Mouse (Mus musculus): ENCODE measurements around the gene Prkar2b. TPM values are rescaled to one million over a fixed set of nuclear protein-coding genes. Genes with fewer than 3 reads are reported as not detected.

Prkar2b gene
- total and polyA plus RNA-seq, 3 experiments: 15.7 to 154 (median 34.1) TPM

DNA sequence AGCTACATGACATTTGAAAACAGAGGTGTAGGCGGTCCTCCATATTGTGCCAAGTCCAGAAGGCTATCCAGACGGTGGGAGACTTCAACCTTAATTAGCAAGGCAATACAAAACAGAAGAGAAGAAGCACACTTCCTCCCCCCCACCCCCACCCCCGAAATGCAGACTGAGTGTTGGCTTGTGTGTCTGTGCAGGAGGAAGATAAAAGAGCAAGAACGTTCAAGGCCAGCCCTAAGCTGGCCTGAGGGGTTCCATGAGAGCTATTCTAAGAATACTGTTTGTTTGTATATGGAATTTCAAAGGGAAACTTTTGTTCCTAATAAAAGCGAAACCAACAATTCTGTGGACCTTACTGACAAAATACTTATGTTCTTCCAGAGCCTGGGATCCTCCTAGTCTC lies 23.5 kb upstream of the Prkar2b start:
- peak overlapping the region; percentile 74 for H3K27ac ChIP-seq (ENCODE audit: control insufficient read depth, low read depth, low read length)

GRCm38 (mm10) chr12:32080692-32081091 lies 19.6 kb upstream of the Prkar2b start:
- no peak for TF ChIP-seq TCF12 (IDR thresholded peaks at IDR 0.05; ENCODE audit: low read depth, low read length)
- no peaks in the 10 kb centered on the region for H3K9me3 ChIP-seq (replicated peaks; ENCODE audit: insufficient read depth, low read length)
- no peaks in the 10 kb centered on the region for H3K27me3 ChIP-seq (ENCODE audit: control insufficient read depth in 1 of 2, insufficient read depth in 2 of 2, low read length in 2 of 2)
- H3K79me2 ChIP-seq (ENCODE audit: control insufficient read depth, insufficient read depth, low read length, poor library complexity): no peaks in the 10 kb centered on the region
- no peak overlapping the region for H3K27ac ChIP-seq (ENCODE audit: control insufficient read depth, low read depth, low read length)
- no peak for DNase-seq (ENCODE audit: low read depth, low spot score)
- H3K4me1 ChIP-seq (ENCODE audit: control insufficient read depth in 1 of 2, insufficient read depth in 2 of 2, low read length in 2 of 2): peaks cover 15 to 22% of the 10 kb centered on the region in 2 experiments
- no peak overlapping the region for H3K9ac ChIP-seq (ENCODE audit: control insufficient read depth, low read depth, low read length, poor library complexity, severe bottlenecking)
- H3K4me3 ChIP-seq (ENCODE audit: control insufficient read depth in 1 of 2, insufficient read depth in 1 of 2, low read depth in 2 of 2, low read length in 2 of 2): no peak overlapping the region
- peaks cover 0 to 25% of the 10 kb centered on the region in 2 experiments; a peak in 2 of 4 replicates for H3K36me3 ChIP-seq (ENCODE audit: control insufficient read depth in 1 of 2, insufficient read depth in 2 of 2, low read length in 2 of 2)

More for the DNA sequence above, 23.5 kb upstream of the Prkar2b start:
- no peaks in the 10 kb centered on the region for H3K27me3 ChIP-seq (ENCODE audit: control insufficient read depth in 1 of 2, insufficient read depth in 2 of 2, low read length in 2 of 2)
- H3K4me3 ChIP-seq (ENCODE audit: control insufficient read depth in 1 of 2, insufficient read depth in 1 of 2, low read depth in 2 of 2, low read length in 2 of 2): peak overlapping the region; percentile 41 to 66
- peak; percentile 62 for DNase-seq (ENCODE audit: low read depth, low spot score)
- no peaks in the 10 kb centered on the region for H3K9me3 ChIP-seq (replicated peaks; ENCODE audit: insufficient read depth, low read length)
- H3K4me1 ChIP-seq (ENCODE audit: control insufficient read depth in 1 of 2, insufficient read depth in 2 of 2, low read length in 2 of 2): peaks cover 33 to 34% of the 10 kb centered on the region in 2 experiments
- TF ChIP-seq ETS1 (IDR thresholded peaks at IDR 0.05; ENCODE audit: low read depth, low read length) (no peak), SMC3 (IDR thresholded peaks at IDR 0.05; ENCODE audit: low read depth, low read length) (no peak), RAD21 (IDR thresholded peaks at IDR 0.05; ENCODE audit: low read depth, low read length) (no peak), RCOR1 (IDR thresholded peaks at IDR 0.05; ENCODE audit: low read depth, low read length) (no peak), POLR2AphosphoS5 (IDR thresholded peaks at IDR 0.05; ENCODE audit: borderline replicate concordance, low read depth, low read length) (no peak), ZNF384 (IDR thresholded peaks at IDR 0.05; ENCODE audit: low read depth, low read length) (no peak), TCF12 (IDR thresholded peaks at IDR 0.05; ENCODE audit: low read depth, low read length) (peak; percentile 63), TAL1 (IDR thresholded peaks at IDR 0.05; ENCODE audit: low read length) (peak; percentile 18; the same call in 1 of the 2 replicates), NRF1 (IDR thresholded peaks at IDR 0.05; ENCODE audit: insufficient read depth, low read depth, low read length, poor library complexity, severe bottlenecking) (no peak), POLR2AphosphoS2 (IDR thresholded peaks at IDR 0.05; ENCODE audit: low read length) (no peak), EP300 (IDR thresholded peaks at IDR 0.05; ENCODE audit: low read depth in 1 of 2, low read length in 2 of 2) (peak in 1 of 2 experiments; percentile 67; a peak in 2 of 4 replicates), MAX (IDR thresholded peaks at IDR 0.05; ENCODE audit: low read length) (no peak), E2F4 (IDR thresholded peaks at IDR 0.05; ENCODE audit: borderline replicate concordance, low read depth, low read length) (no peak), MXI1 (IDR thresholded peaks at IDR 0.05; ENCODE audit: low read depth, low read length) (no peak), TBP (IDR thresholded peaks at IDR 0.05; ENCODE audit: low read depth, low read length) (no peak), USF2 (IDR thresholded peaks at IDR 0.05; ENCODE audit: borderline replicate concordance in 1 of 2, insufficient read depth in 1 of 2, low read depth in 1 of 2, low read length in 2 of 2) (no peak), GATA1 (IDR thresholded peaks at IDR 0.05; ENCODE audit: low read depth, low read length) (peak; percentile 53), POLR2A (IDR thresholded peaks at IDR 0.05; ENCODE audit: control insufficient read depth in 1 of 2, insufficient read depth in 1 of 2, low read depth in 1 of 2, low read length in 2 of 2, poor library complexity in 1 of 2) (no peak), GABPA (IDR thresholded peaks at IDR 0.05; ENCODE audit: low read depth, low read length) (no peak), NELFE (IDR thresholded peaks at IDR 0.05; ENCODE audit: low read depth, low read length) (no peak), HCFC1 (IDR thresholded peaks at IDR 0.05; ENCODE audit: low read depth, low read length) (no peak), SIN3A (IDR thresholded peaks at IDR 0.05; ENCODE audit: low read length) (no peak)
- peaks cover 0 to 39% of the 10 kb centered on the region in 2 experiments; a peak in 2 of 4 replicates for H3K36me3 ChIP-seq (ENCODE audit: control insufficient read depth in 1 of 2, insufficient read depth in 2 of 2, low read length in 2 of 2)
- no peaks in the 10 kb centered on the region for H3K79me2 ChIP-seq (ENCODE audit: control insufficient read depth, insufficient read depth, low read length, poor library complexity)
- H3K9ac ChIP-seq (ENCODE audit: control insufficient read depth, low read depth, low read length, poor library complexity, severe bottlenecking): peak overlapping the region; percentile 45

Data from MEL (cell line).